Mouse (Mus musculus): ENCODE measurements around the gene Scrn1. TPM values are rescaled to one million over a fixed set of nuclear protein-coding genes. Genes with fewer than 3 reads are reported as not detected.

Scrn1 gene
- total and polyA plus RNA-seq, 3 experiments: 6.1 to 7.4 (median 6.8) TPM

- Histone ChIP-seq H3K36me3 (ENCODE audit: control insufficient read depth, insufficient read depth, low read length) (no peaks in the 10 kb centered on the region), H3K79me2 (replicated peaks; ENCODE audit: control insufficient read depth, insufficient read depth, low read length) (no peaks in the 10 kb centered on the region), H3K4me1 (ENCODE audit: control insufficient read depth, insufficient read depth, low read length) (peaks cover 2% of the 10 kb centered on the region; the same call in 1 of the 2 replicates), H3K27me3 (ENCODE audit: control insufficient read depth, insufficient read depth, low read length) (no peaks in the 10 kb centered on the region), H3K9ac (ENCODE audit: low read depth, low read length) (no peak overlapping the region), H3K4me3 (no peak overlapping the region), H3K27ac (no peak overlapping the region)
- intact Hi-C loops (cut with DNase I): no loop called here
- TF ChIP-seq CTCF (IDR thresholded peaks at IDR 0.05) (no peak), POLR2A (IDR thresholded peaks at IDR 0.05; ENCODE audit: insufficient read depth, low read depth, low read length) (no peak), EP300 (IDR thresholded peaks at IDR 0.05; ENCODE audit: insufficient read depth, low read depth, low read length) (no peak)
- no peak for DNase-seq
- WGBS: 95% methylated on average over 4 of the region's 4 CpGs
These were observed 2.7 kb downstream of the Scrn1 start for GRCm38 (mm10) chr6:54563561-54563960.

- Histone ChIP-seq H3K4me3 (no peak overlapping the region), H3K4me1 (ENCODE audit: control insufficient read depth, insufficient read depth, low read length) (peaks cover 2% of the 10 kb centered on the region; the same call in 1 of the 2 replicates), H3K79me2 (replicated peaks; ENCODE audit: control insufficient read depth, insufficient read depth, low read length) (no peaks in the 10 kb centered on the region), H3K36me3 (ENCODE audit: control insufficient read depth, insufficient read depth, low read length) (no peaks in the 10 kb centered on the region), H3K27ac (no peak overlapping the region), H3K27me3 (ENCODE audit: control insufficient read depth, insufficient read depth, low read length) (no peaks in the 10 kb centered on the region), H3K9ac (ENCODE audit: low read depth, low read length) (no peak overlapping the region)
- 76% methylated on average over 17 of the region's 17 CpGs for WGBS
- intact Hi-C loops (cut with DNase I): no loop called here
- DNase-seq: no peak
- TF ChIP-seq CTCF (IDR thresholded peaks at IDR 0.05) (no peak), POLR2A (IDR thresholded peaks at IDR 0.05; ENCODE audit: insufficient read depth, low read depth, low read length) (no peak), EP300 (IDR thresholded peaks at IDR 0.05; ENCODE audit: insufficient read depth, low read depth, low read length) (no peak)
These were observed 4.1 kb downstream of the Scrn1 start for GRCm38 (mm10) chr6:54562018-54562809.

GRCm38 (mm10) chr6:54558466-54558865 is 7.8 kb downstream of the Scrn1 start:
- Histone ChIP-seq H3K27me3 (ENCODE audit: control insufficient read depth, insufficient read depth, low read length) (no peaks in the 10 kb centered on the region), H3K79me2 (replicated peaks; ENCODE audit: control insufficient read depth, insufficient read depth, low read length) (no peaks in the 10 kb centered on the region), H3K4me1 (ENCODE audit: control insufficient read depth, insufficient read depth, low read length) (no peaks in the 10 kb centered on the region; the same call in none of the 2 replicates), H3K36me3 (ENCODE audit: control insufficient read depth, insufficient read depth, low read length) (no peaks in the 10 kb centered on the region), H3K4me3 (no peak overlapping the region), H3K9ac (ENCODE audit: low read depth, low read length) (no peak overlapping the region), H3K27ac (no peak overlapping the region)
- DNase-seq: no peak
- intact Hi-C loops (cut with DNase I): no loop called here
- no peak for TF ChIP-seq CTCF (IDR thresholded peaks at IDR 0.05)
- no peak for TF ChIP-seq POLR2A (IDR thresholded peaks at IDR 0.05; ENCODE audit: insufficient read depth, low read depth, low read length)
- no peak for TF ChIP-seq EP300 (IDR thresholded peaks at IDR 0.05; ENCODE audit: insufficient read depth, low read depth, low read length)
- whole genome bisulfite sequencing: 64% methylated on average over 7 of the region's 7 CpGs

GRCm38 (mm10) chr6:54557671-54558070 is 8.6 kb downstream of the Scrn1 start:
- H3K27ac ChIP-seq: no peak overlapping the region
- WGBS: 92% methylated on average over 7 of the region's 7 CpGs
- no peak overlapping the region for H3K4me3 ChIP-seq
- H3K27me3 ChIP-seq (ENCODE audit: control insufficient read depth, insufficient read depth, low read length): no peaks in the 10 kb centered on the region
- no peaks in the 10 kb centered on the region for H3K36me3 ChIP-seq (ENCODE audit: control insufficient read depth, insufficient read depth, low read length)
- no peak for DNase-seq
- H3K9ac ChIP-seq (ENCODE audit: low read depth, low read length): no peak overlapping the region
- H3K4me1 ChIP-seq (ENCODE audit: control insufficient read depth, insufficient read depth, low read length): no peaks in the 10 kb centered on the region; the same call in none of the 2 replicates
- H3K79me2 ChIP-seq (replicated peaks; ENCODE audit: control insufficient read depth, insufficient read depth, low read length): no peaks in the 10 kb centered on the region
- intact Hi-C loops (cut with DNase I): no loop called here
- no peak for TF ChIP-seq POLR2A (IDR thresholded peaks at IDR 0.05; ENCODE audit: insufficient read depth, low read depth, low read length)

GRCm38 (mm10) chr6:54555816-54556215 is 10.5 kb downstream of the Scrn1 start:
- Histone ChIP-seq H3K36me3 (ENCODE audit: control insufficient read depth, insufficient read depth, low read length) (no peaks in the 10 kb centered on the region), H3K27me3 (ENCODE audit: control insufficient read depth, insufficient read depth, low read length) (no peaks in the 10 kb centered on the region), H3K9ac (ENCODE audit: low read depth, low read length) (no peak overlapping the region), H3K4me3 (no peak overlapping the region), H3K27ac (no peak overlapping the region), H3K79me2 (replicated peaks; ENCODE audit: control insufficient read depth, insufficient read depth, low read length) (no peaks in the 10 kb centered on the region), H3K4me1 (ENCODE audit: control insufficient read depth, insufficient read depth, low read length) (no peaks in the 10 kb centered on the region; the same call in none of the 2 replicates)
- intact Hi-C loops (cut with DNase I): no loop called here
- no peak for DNase-seq
- 73% methylated on average over 1 of the region's 1 CpGs for WGBS
- TF ChIP-seq POLR2A (IDR thresholded peaks at IDR 0.05; ENCODE audit: insufficient read depth, low read depth, low read length): no peak
- no peak for TF ChIP-seq CTCF (IDR thresholded peaks at IDR 0.05)
- no peak for TF ChIP-seq EP300 (IDR thresholded peaks at IDR 0.05; ENCODE audit: insufficient read depth, low read depth, low read length)

- Histone ChIP-seq H3K79me2 (replicated peaks; ENCODE audit: control insufficient read depth, insufficient read depth, low read length) (no peaks in the 10 kb centered on the region), H3K4me1 (ENCODE audit: control insufficient read depth, insufficient read depth, low read length) (no peaks in the 10 kb centered on the region; the same call in none of the 2 replicates), H3K36me3 (ENCODE audit: control insufficient read depth, insufficient read depth, low read length) (no peaks in the 10 kb centered on the region), H3K27ac (no peak overlapping the region), H3K4me3 (no peak overlapping the region), H3K9ac (ENCODE audit: low read depth, low read length) (no peak overlapping the region), H3K27me3 (ENCODE audit: control insufficient read depth, insufficient read depth, low read length) (no peaks in the 10 kb centered on the region)
- DNase-seq: no peak
- WGBS: 61% methylated on average over 8 of the region's 8 CpGs
- TF ChIP-seq EP300 (IDR thresholded peaks at IDR 0.05; ENCODE audit: insufficient read depth, low read depth, low read length): no peak
- no peak for TF ChIP-seq POLR2A (IDR thresholded peaks at IDR 0.05; ENCODE audit: insufficient read depth, low read depth, low read length)
- TF ChIP-seq CTCF (IDR thresholded peaks at IDR 0.05): no peak
- intact Hi-C loops (cut with DNase I): no loop called here
These were observed 11.8 kb downstream of the Scrn1 start for GRCm38 (mm10) chr6:54554341-54555110.
